Mouse (Mus musculus): ENCODE measurements around the gene Wfdc5. TPM values are rescaled to one million over a fixed set of nuclear protein-coding genes. Genes with fewer than 3 reads are reported as not detected.
A peak's percentile ranks its signal among the peaks of the same experiment; 100 is the strongest.
"Not testable (repeated sequence)": the region's sequence is repeated elsewhere in the genome, so short reads cannot be mapped to it uniquely, and the experiment has no call there.

Gene Wfdc5
- total and polyA plus RNA-seq, 2 experiments = not detected

DNA sequence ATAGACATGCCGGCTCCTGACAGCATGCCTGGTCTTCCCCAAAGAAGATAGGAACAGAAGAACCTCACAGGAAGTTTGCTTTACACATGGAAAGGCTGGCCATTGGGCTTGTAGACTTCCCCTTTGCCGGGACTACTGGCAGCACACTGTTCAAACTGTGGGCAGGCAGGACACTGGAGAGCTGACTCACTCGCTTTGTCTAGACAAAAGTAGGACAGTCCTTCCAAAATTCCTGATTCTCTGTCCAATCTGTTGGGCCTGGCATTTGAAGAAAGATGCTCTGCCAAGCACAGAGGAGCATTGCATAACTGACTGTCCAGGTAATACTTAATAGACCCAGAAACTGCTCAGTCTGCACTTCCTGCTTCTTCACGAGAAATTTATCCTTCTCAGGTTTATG, 24.1 kb upstream of the Wfdc5 start:
- no peak for TF ChIP-seq POLR2A (IDR thresholded peaks at IDR 0.05; ENCODE audit: extremely low read depth, insufficient read depth, low read length)
- no peak for TF ChIP-seq CTCF (IDR thresholded peaks at IDR 0.05; ENCODE audit: low read depth, low read length)
- WGBS = 48% methylated on average over 4 of the region's 4 CpGs
- Histone ChIP-seq H3K27ac (replicated peaks; ENCODE audit: insufficient read depth, low read depth, low read length) (no peak overlapping the region), H3K79me2 (ENCODE audit: control insufficient read depth, insufficient read depth, low read length) (no peaks in the 10 kb centered on the region), H3K4me1 (ENCODE audit: control insufficient read depth, insufficient read depth, low read length) (no peaks in the 10 kb centered on the region), H3K36me3 (ENCODE audit: control insufficient read depth, insufficient read depth, low read length) (no peaks in the 10 kb centered on the region), H3K27me3 (ENCODE audit: control insufficient read depth, insufficient read depth, low read length) (no peaks in the 10 kb centered on the region), H3K4me3 (ENCODE audit: insufficient read depth, low read depth, low read length) (no peak overlapping the region), H3K9ac (ENCODE audit: low read depth, low read length) (no peak overlapping the region)
- peak; percentile 21 for DNase-seq (ENCODE audit: extremely low read depth, low read depth, low spot score)

DNA sequence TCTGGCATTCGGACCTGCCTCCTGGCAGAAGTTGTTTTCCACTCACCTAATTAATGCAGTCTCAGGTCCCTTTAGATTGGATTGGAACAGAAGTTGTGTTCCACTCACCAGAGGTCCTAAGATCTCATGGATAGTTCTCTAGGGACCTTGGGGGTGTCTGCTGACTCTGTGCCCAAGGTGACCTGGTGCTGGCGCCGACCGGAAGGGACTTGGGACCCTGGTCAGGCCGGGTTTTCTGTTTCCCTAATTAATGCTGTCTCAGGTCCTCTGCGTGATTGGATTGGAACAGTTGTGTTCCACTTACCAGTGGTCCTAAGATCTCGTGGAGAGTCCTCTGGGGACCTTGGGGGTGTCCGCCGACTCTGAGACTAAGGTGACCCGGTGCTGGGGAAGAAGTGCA, 23.5 kb upstream of the Wfdc5 start:
- H3K4me1 ChIP-seq (ENCODE audit: control insufficient read depth, insufficient read depth, low read length) = not testable (repeated sequence)

DNA sequence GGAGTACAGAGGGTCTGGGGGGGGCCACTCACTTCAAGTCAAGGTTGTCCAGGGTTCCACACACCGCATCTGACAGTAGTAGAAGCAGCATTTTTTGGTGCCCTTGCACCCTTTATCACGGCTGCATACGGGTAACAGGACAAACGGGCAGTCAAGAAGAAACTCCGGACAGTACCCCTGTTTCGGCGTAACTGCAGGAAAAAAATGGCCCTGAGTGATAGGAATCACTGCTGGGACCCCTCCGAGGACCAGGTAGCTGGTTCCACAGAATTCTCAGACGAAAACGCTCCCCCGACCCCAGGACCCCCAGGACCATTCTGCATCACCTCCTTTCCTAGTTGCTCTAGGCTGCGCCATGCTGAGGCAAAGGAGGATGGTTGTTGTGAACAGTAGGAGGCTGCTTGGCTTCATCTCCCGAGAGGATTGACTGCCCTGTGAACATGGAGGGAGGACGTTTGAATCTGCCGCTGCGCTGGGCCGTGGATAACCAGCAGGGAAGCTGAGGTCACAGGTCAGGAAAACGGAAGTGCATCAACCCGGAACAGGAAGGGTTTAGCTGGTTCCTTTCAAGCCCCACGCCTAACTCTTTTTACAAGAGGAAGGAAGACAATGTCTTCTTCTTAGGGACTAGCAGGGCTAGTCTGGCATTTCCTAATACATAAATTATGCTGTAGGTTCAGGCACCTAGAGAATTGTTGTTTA, 17.2 kb upstream of the Wfdc5 start, which contains the start of gene Wfdc15a:
Gene Wfdc15a, minus strand, starts transcription at position 505 of the 702 bp plus-strand sequence.
- Histone ChIP-seq H3K4me3 (ENCODE audit: insufficient read depth, low read depth, low read length) (no peak within 1 kb of the TSS), H3K36me3 (ENCODE audit: control insufficient read depth, insufficient read depth, low read length) (no peaks in the 10 kb centered on the region), H3K9ac (ENCODE audit: low read depth, low read length) (no peak within 1 kb of the TSS), H3K4me1 (ENCODE audit: control insufficient read depth, insufficient read depth, low read length) (no peaks in the 10 kb centered on the region), H3K27me3 (ENCODE audit: control insufficient read depth, insufficient read depth, low read length) (no peaks in the 10 kb centered on the region), H3K27ac (replicated peaks; ENCODE audit: insufficient read depth, low read depth, low read length) (no peak within 1 kb of the TSS), H3K79me2 (ENCODE audit: control insufficient read depth, insufficient read depth, low read length) (no peaks in the 10 kb centered on the region)
- DNase-seq (ENCODE audit: extremely low read depth, low read depth, low spot score) = no peak
- 81% methylated on average over 20 of the region's 20 CpGs for WGBS
- TF ChIP-seq CTCF (IDR thresholded peaks at IDR 0.05; ENCODE audit: low read depth, low read length) (no peak), POLR2A (IDR thresholded peaks at IDR 0.05; ENCODE audit: extremely low read depth, insufficient read depth, low read length) (no peak)

More for the DNA sequence above, 23.5 kb upstream of the Wfdc5 start:
- not testable (repeated sequence) for H3K27me3 ChIP-seq (ENCODE audit: control insufficient read depth, insufficient read depth, low read length); H3K79me2 ChIP-seq (ENCODE audit: control insufficient read depth, insufficient read depth, low read length); H3K4me3 ChIP-seq (ENCODE audit: insufficient read depth, low read depth, low read length); H3K27ac ChIP-seq (replicated peaks; ENCODE audit: insufficient read depth, low read depth, low read length); DNase-seq (ENCODE audit: extremely low read depth, low read depth, low spot score); H3K9ac ChIP-seq (ENCODE audit: low read depth, low read length); H3K36me3 ChIP-seq (ENCODE audit: control insufficient read depth, insufficient read depth, low read length)
- WGBS = 87% methylated on average over 10 of the region's 10 CpGs

DNA sequence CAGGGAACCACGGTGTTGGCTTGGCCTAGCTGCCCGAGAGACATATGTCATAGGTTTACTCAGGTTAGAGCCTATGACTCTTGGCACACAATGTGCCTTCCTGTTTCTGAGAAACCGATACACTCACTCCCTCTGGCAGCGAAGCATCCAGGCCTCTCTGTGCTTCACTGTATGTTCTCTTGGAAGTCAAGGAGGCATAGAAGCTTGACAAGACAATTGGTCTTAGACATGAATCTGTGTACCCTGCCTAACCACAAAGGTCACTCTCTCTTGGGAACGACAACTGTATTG, 14.1 kb upstream of the Wfdc5 start:
- Histone ChIP-seq H3K27ac (replicated peaks; ENCODE audit: insufficient read depth, low read depth, low read length) (no peak overlapping the region), H3K4me3 (ENCODE audit: insufficient read depth, low read depth, low read length) (no peak overlapping the region), H3K9ac (ENCODE audit: low read depth, low read length) (no peak overlapping the region), H3K36me3 (ENCODE audit: control insufficient read depth, insufficient read depth, low read length) (no peaks in the 10 kb centered on the region), H3K27me3 (ENCODE audit: control insufficient read depth, insufficient read depth, low read length) (no peaks in the 10 kb centered on the region), H3K4me1 (ENCODE audit: control insufficient read depth, insufficient read depth, low read length) (no peaks in the 10 kb centered on the region), H3K79me2 (ENCODE audit: control insufficient read depth, insufficient read depth, low read length) (no peaks in the 10 kb centered on the region)
- no peak for TF ChIP-seq POLR2A (IDR thresholded peaks at IDR 0.05; ENCODE audit: extremely low read depth, insufficient read depth, low read length)
- TF ChIP-seq CTCF (IDR thresholded peaks at IDR 0.05; ENCODE audit: low read depth, low read length) = no peak
- no peak for DNase-seq (ENCODE audit: extremely low read depth, low read depth, low spot score)
- WGBS = 71% methylated on average over 5 of the region's 5 CpGs

DNA sequence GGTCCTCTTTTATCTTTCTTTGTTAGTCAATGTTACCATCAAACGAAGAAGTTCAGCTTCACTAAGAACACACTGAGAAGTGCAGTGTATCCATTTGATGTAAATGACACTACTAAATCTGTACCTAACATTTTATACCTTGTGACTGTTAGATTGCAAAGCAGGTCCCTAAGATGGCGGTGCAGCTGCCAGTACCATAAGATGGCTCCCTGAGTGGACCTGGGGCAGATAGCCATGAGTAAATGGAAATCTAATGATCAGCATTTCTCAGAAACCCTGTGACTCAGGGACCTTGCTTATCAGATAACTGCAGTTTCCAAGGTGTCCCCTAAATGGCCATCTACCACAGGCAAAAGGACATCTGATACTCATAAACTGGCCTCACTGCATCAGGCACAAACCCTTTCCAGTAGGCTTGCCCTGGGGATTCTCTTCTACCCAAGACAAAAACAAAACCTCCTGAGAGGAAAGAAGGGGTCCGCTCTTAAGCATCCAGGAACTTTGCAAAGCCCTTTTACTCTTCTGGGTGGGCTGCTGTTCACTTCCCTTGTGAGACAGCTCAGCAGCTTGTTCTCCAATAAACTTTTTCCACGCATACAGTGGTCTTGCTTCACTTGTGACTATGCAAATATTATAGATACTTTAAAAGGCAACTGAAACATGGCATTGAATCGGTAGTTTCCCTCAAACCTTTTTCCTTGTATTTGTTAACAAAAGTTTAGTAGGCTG, 13.6 kb upstream of the Wfdc5 start:
- no peak for DNase-seq (ENCODE audit: extremely low read depth, low read depth, low spot score)
- Histone ChIP-seq H3K27ac (replicated peaks; ENCODE audit: insufficient read depth, low read depth, low read length) (no peak overlapping the region), H3K27me3 (ENCODE audit: control insufficient read depth, insufficient read depth, low read length) (no peaks in the 10 kb centered on the region), H3K36me3 (ENCODE audit: control insufficient read depth, insufficient read depth, low read length) (no peaks in the 10 kb centered on the region), H3K9ac (ENCODE audit: low read depth, low read length) (no peak overlapping the region), H3K4me3 (ENCODE audit: insufficient read depth, low read depth, low read length) (no peak overlapping the region), H3K4me1 (ENCODE audit: control insufficient read depth, insufficient read depth, low read length) (no peaks in the 10 kb centered on the region), H3K79me2 (ENCODE audit: control insufficient read depth, insufficient read depth, low read length) (no peaks in the 10 kb centered on the region)
- 85% methylated on average over 5 of the region's 5 CpGs for WGBS
- TF ChIP-seq CTCF (IDR thresholded peaks at IDR 0.05; ENCODE audit: low read depth, low read length) (no peak), POLR2A (IDR thresholded peaks at IDR 0.05; ENCODE audit: extremely low read depth, insufficient read depth, low read length) (no peak)

DNA sequence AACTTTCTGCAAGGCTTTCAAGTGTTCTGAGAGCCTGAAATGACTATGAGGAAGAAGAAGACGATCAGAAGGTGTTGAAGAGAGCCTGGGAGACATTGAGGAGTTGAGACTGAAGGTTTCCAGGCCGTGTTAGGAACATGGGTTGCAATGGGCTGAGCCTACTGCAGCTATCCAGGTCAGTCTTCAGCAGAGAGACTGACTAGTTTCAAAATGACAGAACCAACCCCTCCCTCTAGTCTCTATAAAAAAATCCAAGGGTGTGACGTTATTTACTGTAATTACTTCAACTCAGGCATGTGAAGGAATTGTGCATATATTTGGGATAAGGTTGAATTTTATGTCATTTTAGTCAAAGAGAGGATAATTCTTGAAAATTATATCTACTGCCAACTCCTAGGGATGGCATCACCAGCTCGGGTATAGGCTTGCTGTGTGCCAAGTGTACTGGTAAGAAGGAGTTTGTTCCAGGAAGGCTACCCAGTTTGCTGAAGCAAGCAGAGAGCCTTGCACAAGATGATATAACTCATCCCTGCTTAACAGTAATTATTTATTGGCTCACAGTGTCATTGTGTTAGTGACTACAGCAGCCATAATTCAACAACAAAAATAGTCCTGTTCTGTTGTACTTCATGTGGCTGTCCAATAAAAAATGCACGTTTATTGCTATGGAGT, 12.6 kb upstream of the Wfdc5 start:
- no peak for TF ChIP-seq CTCF (IDR thresholded peaks at IDR 0.05; ENCODE audit: low read depth, low read length)
- no peak for TF ChIP-seq POLR2A (IDR thresholded peaks at IDR 0.05; ENCODE audit: extremely low read depth, insufficient read depth, low read length)
- no peak overlapping the region for H3K4me3 ChIP-seq (ENCODE audit: insufficient read depth, low read depth, low read length)
- no peaks in the 10 kb centered on the region for H3K27me3 ChIP-seq (ENCODE audit: control insufficient read depth, insufficient read depth, low read length)
- H3K36me3 ChIP-seq (ENCODE audit: control insufficient read depth, insufficient read depth, low read length) = no peaks in the 10 kb centered on the region
- H3K9ac ChIP-seq (ENCODE audit: low read depth, low read length) = no peak overlapping the region
- H3K4me1 ChIP-seq (ENCODE audit: control insufficient read depth, insufficient read depth, low read length) = no peaks in the 10 kb centered on the region
- no peak for DNase-seq (ENCODE audit: extremely low read depth, low read depth, low spot score)
- no peaks in the 10 kb centered on the region for H3K79me2 ChIP-seq (ENCODE audit: control insufficient read depth, insufficient read depth, low read length)
- 68% methylated on average over 5 of the region's 5 CpGs for WGBS
- H3K27ac ChIP-seq (replicated peaks; ENCODE audit: insufficient read depth, low read depth, low read length) = no peak overlapping the region
